Mouse (Mus musculus): Measurements from ENCODE around the gene Gcnt2. TPM values are rescaled to one million over a fixed set of nuclear protein-coding genes. Genes with fewer than 3 reads are reported as not detected.

Gene Gcnt2
- polyA plus RNA-seq, 1 experiment from 2014 or later, result 11.2 TPM

GRCm38 (mm10) chr13:40846375-40846774, 13.2 kb upstream of the Gcnt2 start:
- no peaks in the 10 kb centered on the region for H3K36me3 ChIP-seq (ENCODE audit: control insufficient read depth, insufficient read depth, low read length)
- no peak overlapping the region for H3K4me2 ChIP-seq (ENCODE audit: low read length)
- no peak for ATAC-seq (replicated peaks; ENCODE audit: low FRiP score, low TSS enrichment, low read depth)
- no peak overlapping the region for H3K27ac ChIP-seq (ENCODE audit: low read depth)
- no peak overlapping the region for H3K4me3 ChIP-seq (ENCODE audit: low read depth, low read length)
- no peaks in the 10 kb centered on the region for H3K9me3 ChIP-seq (ENCODE audit: control insufficient read depth, low read length)
- DNase-seq (ENCODE audit: low spot score), result no peak
- no peaks in the 10 kb centered on the region for H3K4me1 ChIP-seq (replicated peaks; ENCODE audit: control insufficient read depth, insufficient read depth, low read length)
- H3K9ac ChIP-seq (ENCODE audit: low read length), result no peak overlapping the region
- 67% methylated on average over 9 of the region's 9 CpGs for WGBS
- H3K27me3 ChIP-seq (replicated peaks; ENCODE audit: control insufficient read depth, insufficient read depth, low read length), result no peaks in the 10 kb centered on the region

GRCm38 (mm10) chr13:40847898-40848297, 11.7 kb upstream of the Gcnt2 start:
- WGBS, result 80% methylated on average over 4 of the region's 4 CpGs
- H3K4me3 ChIP-seq (ENCODE audit: low read depth, low read length), result no peak overlapping the region
- no peaks in the 10 kb centered on the region for H3K4me1 ChIP-seq (replicated peaks; ENCODE audit: control insufficient read depth, insufficient read depth, low read length)
- ATAC-seq (replicated peaks; ENCODE audit: low FRiP score, low TSS enrichment, low read depth) (no peak), DNase-seq (ENCODE audit: low spot score) (no peak)
- H3K27ac ChIP-seq (ENCODE audit: low read depth), result no peak overlapping the region
- H3K27me3 ChIP-seq (replicated peaks; ENCODE audit: control insufficient read depth, insufficient read depth, low read length), result no peaks in the 10 kb centered on the region
- no peaks in the 10 kb centered on the region for H3K36me3 ChIP-seq (ENCODE audit: control insufficient read depth, insufficient read depth, low read length)
- H3K9me3 ChIP-seq (ENCODE audit: control insufficient read depth, low read length), result no peaks in the 10 kb centered on the region
- no peak overlapping the region for H3K9ac ChIP-seq (ENCODE audit: low read length)
- no peak overlapping the region for H3K4me2 ChIP-seq (ENCODE audit: low read length)

GRCm38 (mm10) chr13:40850686-40851085, 8.9 kb upstream of the Gcnt2 start:
- no peak overlapping the region for H3K27ac ChIP-seq (ENCODE audit: low read depth)
- no peaks in the 10 kb centered on the region for H3K27me3 ChIP-seq (replicated peaks; ENCODE audit: control insufficient read depth, insufficient read depth, low read length)
- no peak for DNase-seq (ENCODE audit: low spot score)
- 82% methylated on average over 6 of the region's 6 CpGs for WGBS
- H3K4me3 ChIP-seq (ENCODE audit: low read depth, low read length), result no peak overlapping the region
- H3K9me3 ChIP-seq (ENCODE audit: control insufficient read depth, low read length), result no peaks in the 10 kb centered on the region
- no peak overlapping the region for H3K4me2 ChIP-seq (ENCODE audit: low read length)
- ATAC-seq (replicated peaks; ENCODE audit: low FRiP score, low TSS enrichment, low read depth), result no peak
- H3K9ac ChIP-seq (ENCODE audit: low read length), result no peak overlapping the region
- no peaks in the 10 kb centered on the region for H3K36me3 ChIP-seq (ENCODE audit: control insufficient read depth, insufficient read depth, low read length)
- peaks cover 10% of the 10 kb centered on the region; the same call in 1 of the 2 replicates for H3K4me1 ChIP-seq (replicated peaks; ENCODE audit: control insufficient read depth, insufficient read depth, low read length)

GRCm38 (mm10) chr13:40851281-40851680, 8.3 kb upstream of the Gcnt2 start:
- DNase-seq (ENCODE audit: low spot score), result no peak
- H3K27ac ChIP-seq (ENCODE audit: low read depth), result no peak overlapping the region
- no peak for ATAC-seq (replicated peaks; ENCODE audit: low FRiP score, low TSS enrichment, low read depth)
- no peak overlapping the region for H3K4me3 ChIP-seq (ENCODE audit: low read depth, low read length)
- H3K4me1 ChIP-seq (replicated peaks; ENCODE audit: control insufficient read depth, insufficient read depth, low read length), result peaks cover 10% of the 10 kb centered on the region; the same call in 1 of the 2 replicates
- 88% methylated on average over 7 of the region's 7 CpGs for WGBS
- H3K9me3 ChIP-seq (ENCODE audit: control insufficient read depth, low read length), result no peaks in the 10 kb centered on the region
- no peaks in the 10 kb centered on the region for H3K27me3 ChIP-seq (replicated peaks; ENCODE audit: control insufficient read depth, insufficient read depth, low read length)
- no peak overlapping the region for H3K9ac ChIP-seq (ENCODE audit: low read length)
- H3K36me3 ChIP-seq (ENCODE audit: control insufficient read depth, insufficient read depth, low read length), result no peaks in the 10 kb centered on the region
- H3K4me2 ChIP-seq (ENCODE audit: low read length), result no peak overlapping the region

GRCm38 (mm10) chr13:40851961-40852360, 7.6 kb upstream of the Gcnt2 start:
- Histone ChIP-seq H3K4me2 (ENCODE audit: low read length) (no peak overlapping the region), H3K9me3 (ENCODE audit: control insufficient read depth, low read length) (no peaks in the 10 kb centered on the region), H3K4me1 (replicated peaks; ENCODE audit: control insufficient read depth, insufficient read depth, low read length) (peaks cover 10% of the 10 kb centered on the region; the same call in 1 of the 2 replicates), H3K36me3 (ENCODE audit: control insufficient read depth, insufficient read depth, low read length) (no peaks in the 10 kb centered on the region), H3K27me3 (replicated peaks; ENCODE audit: control insufficient read depth, insufficient read depth, low read length) (no peaks in the 10 kb centered on the region), H3K4me3 (ENCODE audit: low read depth, low read length) (no peak overlapping the region), H3K27ac (ENCODE audit: low read depth) (no peak overlapping the region), H3K9ac (ENCODE audit: low read length) (no peak overlapping the region)
- DNase-seq (ENCODE audit: low spot score) (no peak), ATAC-seq (replicated peaks; ENCODE audit: low FRiP score, low TSS enrichment, low read depth) (no peak)
- WGBS, result 77% methylated on average over 13 of the region's 13 CpGs

GRCm38 (mm10) chr13:40852791-40853190, 6.8 kb upstream of the Gcnt2 start:
- Histone ChIP-seq H3K9me3 (ENCODE audit: control insufficient read depth, low read length) (no peaks in the 10 kb centered on the region), H3K9ac (ENCODE audit: low read length) (no peak overlapping the region), H3K27ac (ENCODE audit: low read depth) (no peak overlapping the region), H3K27me3 (replicated peaks; ENCODE audit: control insufficient read depth, insufficient read depth, low read length) (no peaks in the 10 kb centered on the region), H3K4me2 (ENCODE audit: low read length) (no peak overlapping the region), H3K4me3 (ENCODE audit: low read depth, low read length) (no peak overlapping the region), H3K4me1 (replicated peaks; ENCODE audit: control insufficient read depth, insufficient read depth, low read length) (peaks cover 10% of the 10 kb centered on the region; the same call in 1 of the 2 replicates), H3K36me3 (ENCODE audit: control insufficient read depth, insufficient read depth, low read length) (no peaks in the 10 kb centered on the region)
- 94% methylated on average over 5 of the region's 5 CpGs for WGBS
- DNase-seq (ENCODE audit: low spot score) (no peak), ATAC-seq (replicated peaks; ENCODE audit: low FRiP score, low TSS enrichment, low read depth) (no peak)

GRCm38 (mm10) chr13:40853842-40854241, 5.7 kb upstream of the Gcnt2 start:
- Histone ChIP-seq H3K36me3 (ENCODE audit: control insufficient read depth, insufficient read depth, low read length) (no peaks in the 10 kb centered on the region), H3K4me2 (ENCODE audit: low read length) (peak overlapping the region; percentile 59), H3K4me3 (ENCODE audit: low read depth, low read length) (peak overlapping the region; percentile 41; the same call in 1 of the 2 replicates), H3K27me3 (replicated peaks; ENCODE audit: control insufficient read depth, insufficient read depth, low read length) (no peaks in the 10 kb centered on the region), H3K4me1 (replicated peaks; ENCODE audit: control insufficient read depth, insufficient read depth, low read length) (peaks cover 10% of the 10 kb centered on the region; the same call in 1 of the 2 replicates), H3K9ac (ENCODE audit: low read length) (peak overlapping the region; percentile 34), H3K27ac (ENCODE audit: low read depth) (peak overlapping the region; percentile 71; the same call in 1 of the 2 replicates), H3K9me3 (ENCODE audit: control insufficient read depth, low read length) (no peaks in the 10 kb centered on the region)
- ATAC-seq (replicated peaks; ENCODE audit: low FRiP score, low TSS enrichment, low read depth), result no peak
- WGBS, result 79% methylated on average over 4 of the region's 4 CpGs
- no peak for DNase-seq (ENCODE audit: low spot score)

GRCm38 (mm10) chr13:40854451-40855058, 5.0 kb upstream of the Gcnt2 start:
- Histone ChIP-seq H3K9ac (ENCODE audit: low read length) (peak overlapping the region; percentile 34), H3K4me1 (replicated peaks; ENCODE audit: control insufficient read depth, insufficient read depth, low read length) (peaks cover 10% of the 10 kb centered on the region; the same call in 1 of the 2 replicates), H3K27ac (ENCODE audit: low read depth) (peak overlapping the region; percentile 71), H3K27me3 (replicated peaks; ENCODE audit: control insufficient read depth, insufficient read depth, low read length) (no peaks in the 10 kb centered on the region), H3K4me3 (ENCODE audit: low read depth, low read length) (peak overlapping the region; percentile 41), H3K9me3 (ENCODE audit: control insufficient read depth, low read length) (no peaks in the 10 kb centered on the region), H3K36me3 (ENCODE audit: control insufficient read depth, insufficient read depth, low read length) (no peaks in the 10 kb centered on the region), H3K4me2 (ENCODE audit: low read length) (peak overlapping the region; percentile 59)
- ATAC-seq (replicated peaks; ENCODE audit: low FRiP score, low TSS enrichment, low read depth), result peak; percentile 85
- peak; percentile 76 for DNase-seq (ENCODE audit: low spot score)
- under 1% methylated on average over 13 of the region's 13 CpGs for WGBS

GRCm38 (mm10) chr13:40855266-40855665, 4.3 kb upstream of the Gcnt2 start:
- 67% methylated on average over 6 of the region's 6 CpGs for WGBS
- ATAC-seq (replicated peaks; ENCODE audit: low FRiP score, low TSS enrichment, low read depth), result no peak
- Histone ChIP-seq H3K4me2 (ENCODE audit: low read length) (peak overlapping the region; percentile 59), H3K36me3 (ENCODE audit: control insufficient read depth, insufficient read depth, low read length) (no peaks in the 10 kb centered on the region), H3K27ac (ENCODE audit: low read depth) (no peak overlapping the region), H3K27me3 (replicated peaks; ENCODE audit: control insufficient read depth, insufficient read depth, low read length) (no peaks in the 10 kb centered on the region), H3K4me3 (ENCODE audit: low read depth, low read length) (no peak overlapping the region), H3K4me1 (replicated peaks; ENCODE audit: control insufficient read depth, insufficient read depth, low read length) (peaks cover 10% of the 10 kb centered on the region; the same call in 1 of the 2 replicates), H3K9ac (ENCODE audit: low read length) (no peak overlapping the region), H3K9me3 (ENCODE audit: control insufficient read depth, low read length) (no peaks in the 10 kb centered on the region)
- no peak for DNase-seq (ENCODE audit: low spot score)
